Mouse (Mus musculus) brain, adult 10 weeks (tissue): Measurements from ENCODE around the gene Ankrd33b. TPM values are rescaled to one million over a fixed set of nuclear protein-coding genes. Genes with fewer than 3 reads are reported as not detected.

ENCODE experiments used
- polyA plus RNA-seq: library from polyadenylated mRNA; stranded (reverse); fragments of 350-450 nt; fragmentation: Illumina TruSeq; extraction: RNeasy Lipid Tissue Mini Kit (QIAGEN cat#74804); gene quantifications from one replicate; pipeline ENCODE4 v1.2.3, GENCODE M21; 2015; ENCODE audit warnings: low read depth, low replicate concordance

Ankrd33b gene
- 29.0 TPM for polyA plus RNA-seq

DNA sequence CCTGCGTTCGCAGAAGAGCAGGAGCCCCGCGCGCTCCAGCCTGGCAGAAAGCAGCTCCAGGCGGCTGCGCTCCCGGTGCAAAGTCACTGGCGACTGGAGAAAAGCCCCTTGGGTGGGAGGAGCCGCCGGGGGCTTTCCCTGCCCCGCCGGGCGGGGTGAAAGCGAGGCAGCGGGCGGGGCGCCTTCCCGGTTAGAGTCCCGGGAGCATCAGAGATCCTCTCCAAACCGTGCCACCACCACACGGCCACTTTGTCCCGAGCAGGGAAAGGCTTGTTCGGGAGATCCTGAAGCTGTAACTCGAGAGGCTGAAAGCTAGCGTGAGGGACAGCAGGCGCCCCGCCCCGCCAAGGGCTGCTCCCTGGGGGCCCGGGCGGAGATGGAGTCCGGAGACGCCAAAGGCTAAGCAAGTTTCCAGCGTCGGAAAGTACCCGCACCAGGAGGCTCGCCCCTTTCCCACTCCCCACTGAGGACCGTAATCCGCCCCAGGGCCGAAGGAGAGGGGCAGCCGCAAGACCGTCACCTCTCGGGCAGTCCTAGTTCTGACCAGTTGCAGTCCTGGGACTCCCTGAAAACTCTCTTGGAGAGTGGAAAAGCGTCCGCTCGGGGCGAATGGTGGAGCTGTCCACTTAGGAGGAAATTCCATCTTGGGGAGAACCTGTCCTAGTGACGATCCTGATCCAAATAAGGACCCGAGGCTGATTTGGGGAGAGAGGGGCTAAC is at the start of gene Ankrd33b:
TSS of gene Ankrd33b (minus strand) at position 246 of the 720 bp plus-strand sequence.

Other genes with a start within 250 kb of the Ankrd33b start
- 8.8 TPM for gene Dap, start 143.4 kb downstream of the Ankrd33b start, polyA plus RNA-seq
- gene Ropn1l, start 86.0 kb upstream of the Ankrd33b start, polyA plus RNA-seq: 1.4 TPM
- gene March6, start 163.3 kb upstream of the Ankrd33b start, polyA plus RNA-seq: 108 TPM
- 33.6 TPM for gene Cmbl, start 197.7 kb upstream of the Ankrd33b start, polyA plus RNA-seq
- 240 TPM for gene Cct5, start 234.1 kb upstream of the Ankrd33b start, polyA plus RNA-seq
- gene Fam173b, start 234.1 kb upstream of the Ankrd33b start, polyA plus RNA-seq: 13.7 TPM